Mouse (Mus musculus): Measurements from ENCODE around the gene Gm44965.
A peak's percentile ranks its signal among the peaks of the same experiment; 100 is the strongest.

The Gm44965 gene

DNA sequence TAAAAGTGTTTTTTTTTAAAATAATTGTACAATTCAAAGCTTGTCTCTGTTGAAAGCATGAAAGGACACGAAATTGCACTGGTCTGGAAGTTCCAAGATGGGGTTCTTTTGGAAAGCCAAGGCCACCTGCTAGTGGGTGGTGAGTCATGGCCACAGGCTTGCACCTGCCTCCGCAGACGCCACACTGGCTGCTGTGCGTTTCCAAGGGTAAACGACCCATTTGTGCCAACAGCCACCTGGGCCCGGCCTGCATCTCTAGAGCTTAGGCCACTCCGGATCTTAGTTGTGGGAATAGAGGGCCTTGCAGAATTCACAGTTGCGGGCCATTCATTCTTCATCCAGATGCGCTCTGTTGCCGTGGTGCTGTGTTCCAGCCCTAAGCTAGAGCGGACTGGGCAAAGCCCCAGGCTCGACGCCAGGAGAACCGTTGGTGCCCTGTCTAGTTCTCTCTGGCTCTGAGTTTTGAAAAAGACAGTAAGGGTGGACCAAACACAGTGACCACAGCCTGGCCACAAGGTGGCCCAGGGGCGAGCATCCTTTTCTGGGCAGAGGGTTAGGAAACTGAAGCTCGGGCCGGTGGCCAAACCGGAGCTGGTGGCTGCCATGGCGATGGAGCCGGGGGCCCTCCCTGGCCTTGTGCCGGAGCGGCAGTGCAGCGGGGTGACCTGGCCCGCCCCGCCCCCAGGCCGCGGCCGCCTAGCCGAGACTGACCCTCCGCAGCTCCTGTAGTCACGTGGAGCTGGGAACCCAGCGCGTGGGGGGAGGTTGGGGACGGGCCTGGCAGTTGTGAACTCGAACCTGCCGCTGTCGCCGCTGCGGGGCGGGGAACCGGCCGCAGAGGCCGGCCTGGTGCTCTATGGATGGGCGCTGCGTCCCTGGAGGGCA is at the start of gene Gm44965, which contains the start of gene Repin1:
Gene Gm44965, plus strand, starts transcription at position 784 of the 885 bp plus-strand sequence.
Gene Repin1, plus strand, starts transcription at position 726 of the 885 bp plus-strand sequence.
- peak; percentile 93 for DNase-seq (ENCODE audit: low spot score)

DNA sequence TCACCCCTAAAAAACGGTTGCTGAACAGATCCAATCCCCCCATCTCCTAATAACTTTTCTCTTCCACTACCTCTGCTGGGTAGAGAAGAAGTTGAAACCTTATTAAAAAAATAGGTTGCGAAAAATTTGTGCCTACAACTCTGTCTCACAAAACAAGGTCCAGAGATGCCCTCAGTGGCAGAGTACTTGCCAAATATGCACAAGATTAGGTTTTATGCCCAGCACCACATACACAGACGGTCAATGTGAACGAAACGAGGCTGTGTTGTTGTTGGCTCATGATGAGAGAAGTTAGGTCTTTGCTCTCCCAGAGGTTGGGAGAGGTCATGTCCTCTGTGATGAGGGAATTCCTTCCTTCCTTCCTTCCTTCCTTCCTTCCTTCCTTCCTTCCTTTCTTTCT is 48.5 kb upstream of the Gm44965 start:
- DNase-seq (ENCODE audit: low spot score), result no peak

DNA sequence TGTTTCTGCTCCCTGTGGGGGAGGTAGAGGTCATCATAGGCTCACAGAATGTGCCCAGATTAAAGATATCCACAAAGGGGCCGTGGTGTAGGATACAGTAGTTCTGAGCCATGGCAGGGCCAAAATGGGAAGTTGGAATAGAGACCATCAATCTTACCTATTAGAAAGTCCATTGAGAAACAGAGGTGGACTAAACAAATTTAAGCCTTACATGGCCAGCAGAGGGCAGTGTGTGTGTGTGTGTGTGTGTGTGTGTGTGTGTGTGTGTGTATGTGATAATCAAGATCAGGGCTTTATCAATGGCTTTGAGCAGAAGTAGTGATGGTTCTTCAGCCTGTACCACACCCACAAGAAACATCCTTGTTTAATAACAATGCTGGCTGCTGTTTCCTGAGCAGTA is 47.5 kb upstream of the Gm44965 start:
- no peak for DNase-seq (ENCODE audit: low spot score)

DNA sequence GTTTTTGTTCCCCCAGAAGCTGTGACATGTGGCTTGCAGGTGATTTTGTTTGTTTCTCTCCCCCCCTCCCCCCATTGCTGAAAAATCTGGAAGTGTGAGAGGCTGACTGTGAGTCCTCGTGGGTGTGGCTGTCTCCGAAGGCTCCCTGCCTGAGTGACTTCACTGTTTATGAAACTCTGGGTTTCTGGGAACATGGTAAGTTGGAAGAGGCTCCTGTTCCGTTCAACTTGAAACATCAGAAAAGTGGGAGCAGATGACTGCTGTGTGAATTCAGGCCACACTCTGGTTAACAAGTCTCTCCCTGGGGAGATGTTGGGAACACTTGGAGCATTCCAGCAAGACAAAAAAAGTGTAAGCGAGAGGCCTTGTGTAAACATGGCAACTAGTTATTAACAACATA is 46.9 kb upstream of the Gm44965 start:
- no peak for DNase-seq (ENCODE audit: low spot score)

DNA sequence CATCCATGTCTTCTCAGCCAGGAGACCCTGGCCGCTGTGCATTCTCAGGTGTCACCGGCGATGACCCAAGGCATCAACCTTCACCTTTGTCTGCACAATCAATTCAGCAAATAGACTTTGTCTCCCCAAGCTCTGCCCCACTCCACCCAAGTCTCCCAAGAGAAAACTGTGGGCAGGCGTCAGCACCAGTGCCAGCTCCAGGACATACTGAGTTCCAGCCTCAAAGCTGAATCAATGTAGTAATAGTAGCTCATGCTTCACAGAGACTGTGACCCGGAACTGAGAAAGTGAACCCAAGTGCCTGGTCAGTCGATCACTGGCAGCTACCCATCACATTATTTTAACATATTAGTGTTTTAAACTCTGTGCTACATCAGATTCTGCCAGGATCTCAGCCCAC is 45.4 kb upstream of the Gm44965 start:
- DNase-seq (ENCODE audit: low spot score), result no peak

GRCm38 (mm10) chr6:48552918-48553317 is 40.8 kb upstream of the Gm44965 start:
- peak; percentile 45 for DNase-seq (ENCODE audit: low spot score)

DNA sequence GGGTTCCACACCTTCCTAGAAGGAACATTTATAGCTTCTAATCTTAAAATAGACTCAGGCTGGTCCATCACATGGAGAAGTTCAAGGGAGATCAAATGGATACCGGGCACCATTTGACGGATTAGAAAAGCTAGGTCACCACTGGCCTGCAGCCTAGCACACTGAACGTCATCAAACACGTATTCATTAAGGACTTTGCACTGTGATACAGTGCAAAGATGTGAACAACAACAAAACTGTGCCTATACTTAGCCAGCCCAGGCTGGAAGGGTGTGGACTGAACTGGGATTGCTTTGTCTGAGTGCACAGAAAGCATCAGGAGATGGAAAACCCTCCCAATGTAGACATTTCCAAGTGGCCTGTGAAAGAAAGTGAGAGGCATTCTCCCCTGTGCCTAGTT is 39.9 kb upstream of the Gm44965 start:
- no peak for DNase-seq (ENCODE audit: low spot score)

- DNase-seq (ENCODE audit: low spot score), result peak; percentile 99
These were observed 39.2 kb upstream of the Gm44965 start, which contains the start of gene Lrrc61 for GRCm38 (mm10) chr6:48554280-48555103. TSS of gene Lrrc61 (plus strand) at chr6:48554796.

GRCm38 (mm10) chr6:48555104-48555890 is 38.4 kb upstream of the Gm44965 start:
- DNase-seq (ENCODE audit: low spot score), result peak; percentile 55

- DNase-seq (ENCODE audit: low spot score), result no peak
These were observed 37.8 kb upstream of the Gm44965 start for GRCm38 (mm10) chr6:48555956-48556355.

GRCm38 (mm10) chr6:48565693-48566310 is 27.9 kb upstream of the Gm44965 start:
- no peak for DNase-seq (ENCODE audit: low spot score)

DNA sequence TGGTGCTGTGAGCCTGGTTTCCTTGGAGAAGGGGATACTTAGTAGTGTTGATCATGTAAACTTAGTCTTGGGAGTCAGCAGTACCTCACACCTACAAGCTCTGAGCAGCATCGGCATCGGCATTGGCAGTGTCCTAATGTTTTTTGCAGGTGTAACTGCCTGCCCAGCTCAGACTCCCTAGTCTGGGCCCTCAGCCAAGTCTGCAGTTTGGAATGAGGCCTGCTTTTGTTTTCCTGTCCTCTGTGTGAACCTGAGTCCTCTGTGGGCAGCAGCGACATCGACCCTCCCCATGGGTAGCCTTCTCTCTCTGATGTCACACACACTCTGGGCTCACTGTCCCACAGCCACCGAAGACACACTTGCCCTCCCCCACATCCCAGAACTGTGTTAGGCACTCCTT is 27.4 kb upstream of the Gm44965 start:
- DNase-seq (ENCODE audit: low spot score), result peak; percentile 61

- DNase-seq (ENCODE audit: low spot score), result peak; percentile 60
These were observed 25.4 kb upstream of the Gm44965 start for GRCm38 (mm10) chr6:48568036-48568984.

DNA sequence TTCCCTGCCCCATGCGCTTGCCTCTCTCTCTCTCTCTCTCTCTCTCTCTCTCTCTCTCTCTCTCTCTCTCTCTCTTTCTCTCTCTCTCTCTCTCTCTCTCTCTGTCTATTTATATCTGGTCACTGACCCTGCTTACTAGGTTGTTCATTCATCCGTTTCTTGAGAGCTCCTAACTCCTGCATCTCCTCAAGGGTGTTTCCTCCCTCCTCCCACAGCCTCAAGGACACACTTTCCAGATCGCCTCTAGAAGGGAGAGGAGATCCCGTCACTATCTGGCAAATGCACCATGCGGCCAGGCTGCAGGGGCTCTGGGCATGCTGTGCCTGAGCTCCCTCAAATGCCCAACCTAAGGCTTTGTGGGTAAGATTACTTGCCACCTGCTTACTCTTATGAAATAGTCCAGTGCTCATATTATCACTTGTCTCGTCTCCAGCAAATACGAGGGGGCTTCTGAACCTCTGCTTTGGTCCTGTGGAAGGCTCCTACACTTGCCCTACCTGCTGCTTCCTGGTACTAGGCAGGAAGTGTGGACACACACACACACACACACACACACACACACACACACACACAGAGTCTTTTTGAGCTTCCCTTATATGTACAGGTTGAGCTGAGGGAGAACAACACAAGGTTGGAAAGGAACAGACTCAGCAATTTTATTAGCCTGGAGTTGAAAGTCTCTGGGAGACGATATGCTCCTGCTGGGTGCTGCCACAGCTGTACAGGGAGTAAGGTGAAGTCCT is 24.5 kb upstream of the Gm44965 start:
- no peak for DNase-seq (ENCODE audit: low spot score)

DNA sequence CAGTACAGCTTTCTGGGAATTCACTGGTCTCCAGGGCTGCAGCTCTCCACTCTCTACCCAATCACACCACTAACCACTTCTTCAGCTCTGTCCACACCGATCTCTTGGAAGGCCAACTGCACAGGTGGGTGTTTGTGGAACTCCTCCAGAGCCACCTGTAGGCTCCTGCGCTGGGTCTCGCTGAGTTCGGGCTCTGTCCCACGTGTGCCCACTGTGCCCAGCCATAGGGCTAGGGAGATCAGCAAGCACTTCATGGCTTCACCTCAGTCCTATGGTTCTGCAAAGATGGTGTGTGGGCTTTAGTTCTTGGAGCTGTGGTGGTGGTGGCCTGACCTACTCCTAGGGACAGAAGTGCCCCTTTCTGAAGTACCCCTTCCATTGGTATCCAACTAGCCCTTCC is 21.7 kb upstream of the Gm44965 start:
- no peak for DNase-seq (ENCODE audit: low spot score)

GRCm38 (mm10) chr6:48572572-48573061 is 21.1 kb upstream of the Gm44965 start, which contains the start of gene Rarres2:
TSS of gene Rarres2 (minus strand) at chr6:48572789.
- peak; percentile 58 for DNase-seq (ENCODE audit: low spot score)

- no peak for DNase-seq (ENCODE audit: low spot score)
These were observed 20.5 kb upstream of the Gm44965 start for GRCm38 (mm10) chr6:48573280-48573679.

DNA sequence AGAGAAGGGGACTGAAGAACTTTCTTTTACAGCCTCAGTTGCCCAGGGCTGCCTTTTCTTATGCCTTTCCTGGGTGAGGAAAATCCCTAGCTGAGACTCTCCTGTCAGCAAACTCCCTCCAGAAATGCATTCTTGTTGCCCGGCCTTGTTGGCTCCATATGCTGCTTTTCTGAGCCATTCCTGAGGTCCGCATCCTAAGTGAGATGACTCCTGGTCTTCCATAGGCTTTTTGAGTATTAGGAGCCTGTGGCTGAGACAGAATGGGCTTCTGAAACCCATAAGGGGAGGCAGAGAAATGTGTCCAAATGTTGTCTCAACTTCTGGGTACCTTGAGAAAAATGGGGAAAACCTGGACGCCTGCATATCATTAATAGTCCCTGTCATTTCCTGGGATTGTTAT is 19.8 kb upstream of the Gm44965 start:
- DNase-seq (ENCODE audit: low spot score), result no peak

DNA sequence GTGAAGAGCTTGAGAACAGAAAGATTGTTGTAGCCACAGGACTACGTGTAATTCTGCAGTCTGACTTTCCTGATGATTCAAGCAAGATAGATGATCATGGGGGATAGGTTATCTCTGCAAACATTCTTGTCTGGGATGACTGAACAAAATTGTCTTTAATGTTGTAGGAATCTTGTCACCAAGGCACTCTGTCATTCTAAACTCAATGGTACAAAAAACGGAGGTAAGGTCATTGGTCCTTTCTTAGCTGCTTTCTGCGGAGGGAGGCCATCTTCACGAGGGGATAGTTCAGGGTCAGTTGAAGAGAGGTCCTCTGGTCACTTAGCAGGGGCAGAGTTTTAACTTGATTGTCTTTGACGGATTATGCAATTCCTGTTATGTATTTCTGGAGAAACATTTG is 15.0 kb upstream of the Gm44965 start:
- no peak for DNase-seq (ENCODE audit: low spot score)
